Mouse (Mus musculus) ES-E14 (cell line): ENCODE results near the gene Cdk10.

ENCODE experiments used
- CHD2 ChIP-seq: IDR thresholded peaks from 2 replicates; pipeline ENCODE4 v1.6.1; 2014; ENCODE audit warnings: mild to moderate bottlenecking, low read depth, low read length, inconsistent platforms
- HCFC1 ChIP-seq: IDR thresholded peaks from 2 replicates; pipeline ENCODE4 v1.6.1; 2012; ENCODE audit warnings: low read length, inconsistent platforms, borderline replicate concordance; ENCODE audit not compliant: insufficient read depth
- MAFK ChIP-seq: IDR thresholded peaks from 2 replicates; pipeline ENCODE4 v1.6.1; 2014; ENCODE audit warnings: mild to moderate bottlenecking, low read depth, low read length, inconsistent platforms; ENCODE audit not compliant: insufficient read depth
- ZC3H11A ChIP-seq: IDR thresholded peaks from 2 replicates; pipeline ENCODE4 v1.6.1; 2012; ENCODE audit warnings: low read depth, mild to moderate bottlenecking, inconsistent platforms, low read length, borderline replicate concordance
- ZNF384 ChIP-seq: IDR thresholded peaks from 2 replicates; pipeline ENCODE4 v1.6.1; 2012; ENCODE audit warnings: low read depth, low read length, inconsistent platforms

DNA sequence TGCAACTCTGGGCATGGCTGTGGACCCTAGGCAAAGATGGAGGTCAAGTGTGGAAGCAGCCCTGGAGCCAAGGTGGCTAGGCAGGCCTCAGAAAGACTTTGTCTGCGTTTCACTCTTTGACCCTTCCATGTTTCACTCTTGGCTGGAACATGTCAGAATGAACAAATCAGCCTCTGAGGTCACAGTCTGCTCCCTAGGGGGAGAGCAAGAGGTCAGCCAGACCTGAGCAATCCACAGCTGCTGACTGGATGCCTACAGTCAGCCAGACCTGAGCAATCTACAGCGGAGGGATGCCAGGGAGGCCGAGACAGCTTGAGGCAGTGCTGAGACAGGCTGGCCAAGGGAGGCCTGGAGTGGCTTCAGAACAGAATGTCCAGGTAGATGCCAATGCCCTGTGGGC, 43.3 kb upstream of the Cdk10 start:
- TF ChIP-seq HCFC1 (no peak), MAFK (no peak), CHD2 (no peak), ZC3H11A (no peak), ZNF384 (no peak)
